Mouse (Mus musculus): ENCODE measurements at regions not wholly inside any gene's neighbourhood (a gene's known extent, or its start where the extent isn't known, plus 50 kb on each side); places are given as distances from the start of the nearest gene placed in this dataset.

GRCm38 (mm10) chr1:138689234-138689633 lies 69.3 kb upstream of the Nek7 start:
- no peak for TF ChIP-seq CTCF (IDR thresholded peaks at IDR 0.05; ENCODE audit: low read depth, low read length)
- TF ChIP-seq GATA2 (IDR thresholded peaks at IDR 0.05; ENCODE audit: borderline replicate concordance, low read depth, low read length) = no peak
